Mouse (Mus musculus) urinary bladder, postnatal 36 days (tissue): ENCODE results near the gene Mrps2.

ENCODE experiments used
- DNase-seq, 2 experiments: peaks; one replicate each; pipeline ENCODE4 v3.0.0; 2022; ENCODE audit warnings: low spot score in 2 of 2, mixed read lengths in 1 of 2

The Mrps2 gene

DNA sequence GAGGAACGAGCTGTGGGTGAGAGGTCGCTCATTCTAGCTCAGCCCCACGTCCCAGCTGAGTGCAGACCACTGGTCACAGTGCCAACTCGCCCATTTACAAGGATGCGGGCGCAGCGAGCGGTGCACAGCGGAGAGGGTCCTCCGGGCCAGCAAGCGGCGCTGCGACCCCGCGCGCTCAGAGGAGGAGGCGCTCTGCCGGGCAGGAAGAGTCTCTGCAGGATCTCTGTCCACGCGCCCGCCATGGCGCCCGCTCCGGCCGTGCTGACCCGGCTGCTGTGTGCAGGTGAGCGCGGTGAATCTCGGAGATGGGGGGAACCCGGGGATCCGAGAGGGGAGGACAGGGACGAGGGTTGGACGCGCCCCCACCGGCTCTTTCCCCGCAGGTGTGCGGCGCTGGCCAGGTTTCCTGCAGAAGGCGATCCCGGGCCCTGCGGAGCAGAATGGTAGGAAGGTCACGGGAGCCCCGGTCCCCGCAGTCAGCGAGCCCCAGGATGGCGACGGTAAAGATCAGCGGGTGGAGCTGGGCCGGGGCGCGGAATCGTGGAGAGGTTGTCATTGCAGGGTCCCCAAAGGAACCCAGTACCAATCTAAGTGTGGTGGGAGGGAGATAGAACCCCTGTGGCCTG, at the start of gene Mrps2:
Gene Mrps2, plus strand, starts transcription at position 207 of the 626 bp plus-strand sequence.
- peak; percentile 72 to 81 for DNase-seq

GRCm38 (mm10) chr2:28419898-28420297, 48.0 kb upstream of the Mrps2 start:
- DNase-seq, result peak; percentile 75 to 84

DNA sequence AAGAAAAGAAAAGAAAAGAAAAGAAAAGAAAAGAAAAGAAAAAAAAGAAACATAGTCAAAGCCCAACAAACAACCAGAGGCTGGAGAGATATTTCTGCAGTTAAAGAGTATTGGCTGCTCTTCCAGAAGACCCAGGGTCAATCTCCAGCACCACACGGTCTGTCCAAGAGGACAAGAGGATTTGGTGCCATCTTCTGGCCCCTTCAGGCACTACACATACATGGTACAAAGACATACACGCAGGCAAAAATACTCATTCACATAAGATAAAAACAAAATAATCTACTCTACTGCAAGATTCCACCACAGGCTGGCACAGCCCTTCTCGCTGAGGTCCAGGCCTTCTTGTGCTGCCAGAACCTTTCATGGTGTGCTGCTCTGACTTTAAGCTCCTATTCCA, 44.7 kb upstream of the Mrps2 start:
- no peak for DNase-seq

DNA sequence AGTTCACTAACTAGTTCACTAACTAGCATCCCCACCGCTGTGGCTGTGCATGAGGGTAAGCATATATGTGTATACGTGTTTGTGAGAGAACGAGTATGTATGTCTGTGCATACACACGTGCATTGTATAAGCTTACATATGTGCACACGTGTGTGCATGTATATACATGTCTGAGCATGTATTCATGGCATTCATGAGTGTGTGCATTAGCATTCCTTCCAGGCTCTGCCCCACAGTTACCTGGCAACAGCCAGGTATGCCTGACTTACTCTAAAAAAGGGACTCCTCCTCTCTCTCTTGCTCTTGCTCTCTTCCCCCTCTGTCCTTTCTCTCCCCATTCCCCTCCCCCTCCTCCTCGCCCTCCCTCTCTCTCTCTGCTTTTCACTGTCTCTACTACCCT, 40.6 kb upstream of the Mrps2 start:
- no peak for DNase-seq

DNA sequence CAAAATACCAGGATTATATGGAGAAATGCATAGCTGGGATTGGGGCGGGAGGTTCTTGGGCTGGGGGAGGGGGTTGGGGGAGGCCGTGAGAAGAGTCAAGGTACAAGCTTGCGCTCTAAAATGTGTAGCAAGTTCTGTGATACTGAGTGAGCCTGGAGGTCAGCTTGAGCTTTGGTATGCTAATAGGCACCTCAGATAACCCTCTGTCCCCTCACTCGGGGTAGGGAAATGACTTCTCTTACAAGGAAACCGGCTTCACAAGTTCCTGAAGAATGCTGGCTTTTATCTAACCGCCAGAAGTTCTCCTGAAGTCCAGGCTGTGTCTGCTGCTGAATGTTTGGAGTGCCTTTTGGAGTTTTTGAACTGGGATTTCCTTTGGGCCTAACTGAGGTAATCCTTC, 37.0 kb upstream of the Mrps2 start:
- no peak for DNase-seq

DNA sequence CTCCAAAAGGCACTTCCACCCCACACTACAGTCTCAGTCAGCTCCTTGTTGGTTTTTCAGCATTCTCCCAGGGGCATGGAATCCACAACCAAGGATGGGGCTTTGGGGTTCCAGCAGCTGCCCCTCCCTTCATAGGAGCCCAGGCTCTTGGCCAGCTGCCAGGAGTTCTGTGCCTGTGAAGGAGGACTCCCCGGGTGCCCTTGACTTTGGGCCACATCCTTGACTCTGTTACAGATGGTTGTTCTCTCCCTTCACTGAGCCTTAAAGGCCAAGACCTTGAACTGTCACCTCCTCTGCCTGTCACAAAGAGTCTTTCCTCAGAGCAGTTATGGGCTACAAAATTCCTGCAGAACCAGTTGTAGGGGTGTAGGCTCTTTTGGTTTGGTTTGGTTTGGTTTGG, 35.1 kb upstream of the Mrps2 start:
- no peak for DNase-seq

- no peak for DNase-seq
Observed at GRCm38 (mm10) chr2:28433512-28433911, 34.4 kb upstream of the Mrps2 start.

GRCm38 (mm10) chr2:28435401-28435800, 32.5 kb upstream of the Mrps2 start:
- no peak for DNase-seq

DNA sequence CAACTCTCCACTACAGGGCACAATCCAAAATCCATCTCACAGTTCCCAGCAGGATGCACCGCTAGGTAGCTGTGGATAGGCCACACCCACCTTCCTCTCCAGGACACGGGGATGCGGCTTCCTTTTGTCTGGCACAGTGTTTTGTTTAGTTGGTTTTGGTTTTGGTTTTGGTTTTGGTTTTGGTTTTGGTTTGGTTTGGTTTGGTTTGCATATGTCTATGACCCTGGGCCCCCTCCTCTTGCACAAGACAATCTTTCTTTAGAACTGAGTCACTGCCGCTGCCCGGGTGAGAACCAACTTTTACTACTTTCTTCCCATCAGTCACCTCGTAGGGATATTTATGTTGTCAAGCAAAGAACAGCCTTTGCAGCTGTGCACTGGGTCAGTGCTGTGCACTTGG, 27.0 kb upstream of the Mrps2 start:
- no peak for DNase-seq

DNA sequence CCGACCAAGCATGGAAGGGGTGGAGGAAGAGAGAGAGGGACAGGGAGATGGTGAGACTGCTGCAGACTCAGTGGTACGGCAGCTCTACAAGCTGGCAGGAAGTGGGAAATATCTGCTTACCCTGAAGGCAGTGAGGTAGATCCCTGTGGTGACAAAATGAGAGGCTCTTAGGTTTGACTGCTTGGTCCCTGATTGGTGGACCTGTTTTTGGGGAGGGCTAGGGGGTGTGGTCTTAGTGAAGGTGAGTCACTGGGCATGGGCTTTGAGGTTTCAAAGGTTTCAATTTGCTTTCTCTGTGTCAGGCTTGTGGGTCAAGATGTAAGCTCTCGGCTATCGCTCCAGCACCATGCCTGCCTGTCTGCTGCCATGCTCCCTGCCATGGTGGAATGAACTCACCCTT, 22.8 kb upstream of the Mrps2 start:
- no peak for DNase-seq

GRCm38 (mm10) chr2:28446181-28446514, 21.7 kb upstream of the Mrps2 start:
- no peak for DNase-seq

DNA sequence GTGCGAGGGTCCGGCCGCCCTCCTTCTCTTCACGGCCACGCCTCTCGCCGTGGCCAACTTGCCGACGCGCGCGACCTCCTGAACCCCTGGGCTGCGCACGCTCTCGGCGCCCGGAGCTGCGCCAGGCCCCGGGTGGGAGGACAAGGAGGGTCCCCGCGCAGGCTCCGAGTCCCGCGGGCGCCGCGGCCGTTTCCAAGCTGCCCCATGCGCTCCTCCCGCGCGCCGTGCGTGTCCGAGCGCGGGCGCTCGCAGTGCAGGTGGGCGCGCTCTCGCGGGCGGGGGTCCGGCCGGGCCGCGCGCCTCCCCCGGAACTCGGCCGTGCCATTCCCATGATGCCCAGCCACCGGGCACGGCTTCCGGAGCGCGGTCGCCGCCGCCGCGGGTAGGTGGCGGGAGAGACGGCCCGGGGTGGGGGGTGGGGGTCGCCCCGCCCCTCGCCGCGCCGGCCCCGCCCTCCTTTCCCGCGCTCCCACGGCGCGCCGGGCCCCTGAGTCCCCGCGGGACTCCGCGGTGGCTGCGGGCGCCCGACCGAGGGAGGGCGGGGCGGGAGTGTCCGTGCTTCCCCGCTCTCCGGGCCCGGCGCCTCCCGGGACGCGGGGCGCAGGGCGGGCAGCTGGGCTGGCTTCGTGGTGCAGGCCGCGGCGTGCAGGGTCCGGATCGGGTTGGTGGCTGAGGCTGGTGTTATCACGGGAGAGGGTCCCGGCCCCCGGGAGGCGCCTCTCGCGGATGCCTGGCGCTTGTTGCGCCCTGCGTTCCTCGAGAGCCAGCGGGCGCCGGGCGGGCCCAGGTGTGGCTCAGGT, 21.2 kb upstream of the Mrps2 start, which contains the start of gene Ppp1r26:
Gene Ppp1r26, plus strand, starts transcription at position 286 of the 800 bp plus-strand sequence.
- DNase-seq, result peak in 1 of 2 experiments; percentile 23

DNA sequence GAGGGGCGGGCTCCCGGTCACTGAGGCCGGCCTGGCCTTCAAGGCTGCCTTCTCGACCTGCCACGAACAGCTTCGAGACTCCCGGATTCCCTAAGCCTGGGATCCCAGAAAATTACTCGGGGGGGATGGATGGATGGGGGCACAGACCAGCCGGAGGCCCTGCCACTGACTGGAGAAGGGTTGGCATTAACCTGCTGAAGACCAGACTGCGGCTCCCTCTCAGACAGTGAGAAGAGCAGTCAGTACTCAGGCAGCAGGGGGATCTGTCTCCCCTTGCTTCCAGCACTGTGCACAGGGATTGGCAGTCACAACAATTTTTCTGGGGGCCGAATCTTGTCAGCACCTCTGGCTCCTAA, 20.6 kb upstream of the Mrps2 start:
- DNase-seq, result no peak

DNA sequence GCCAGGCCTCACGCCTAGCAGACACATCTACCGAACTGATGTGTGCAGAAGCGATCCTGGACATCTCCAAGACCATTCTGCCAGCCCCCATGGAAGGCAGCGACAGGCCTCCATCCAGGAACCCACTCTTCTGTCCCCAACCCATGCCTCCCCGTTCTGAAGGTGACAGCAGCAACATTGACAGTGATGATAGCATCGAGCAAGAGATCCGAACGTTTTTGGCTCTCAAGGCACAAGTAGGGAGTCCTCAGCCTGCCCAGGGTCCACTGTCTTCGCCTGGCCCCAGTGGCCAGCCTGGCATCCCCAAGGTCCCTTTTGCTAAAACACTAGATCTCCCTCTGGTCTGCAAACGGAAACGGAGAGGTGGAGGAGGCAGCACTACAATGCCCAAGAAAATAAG, 16.2 kb upstream of the Mrps2 start:
- no peak for DNase-seq

- no peak for DNase-seq
Observed at GRCm38 (mm10) chr2:28453539-28453938, 14.3 kb upstream of the Mrps2 start.

DNA sequence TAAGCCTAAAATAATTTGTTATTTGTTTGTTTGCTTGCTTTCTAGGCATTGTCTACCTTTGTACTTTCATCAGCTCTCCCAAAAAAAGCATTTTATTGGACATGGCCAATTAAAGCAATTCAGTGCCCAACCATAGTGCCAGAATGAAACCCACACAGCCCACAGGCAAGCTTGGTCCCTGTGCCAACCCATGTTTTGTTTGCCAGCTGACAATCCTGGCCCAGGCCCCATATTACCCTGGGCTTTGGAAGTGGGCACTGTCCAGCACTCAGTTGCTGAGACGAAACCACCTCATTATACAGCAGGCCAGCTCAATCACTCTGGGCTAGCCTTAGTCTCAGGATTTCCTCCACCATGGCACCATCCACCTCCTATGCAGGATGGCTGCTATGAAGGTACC, 11.2 kb upstream of the Mrps2 start:
- no peak for DNase-seq

DNA sequence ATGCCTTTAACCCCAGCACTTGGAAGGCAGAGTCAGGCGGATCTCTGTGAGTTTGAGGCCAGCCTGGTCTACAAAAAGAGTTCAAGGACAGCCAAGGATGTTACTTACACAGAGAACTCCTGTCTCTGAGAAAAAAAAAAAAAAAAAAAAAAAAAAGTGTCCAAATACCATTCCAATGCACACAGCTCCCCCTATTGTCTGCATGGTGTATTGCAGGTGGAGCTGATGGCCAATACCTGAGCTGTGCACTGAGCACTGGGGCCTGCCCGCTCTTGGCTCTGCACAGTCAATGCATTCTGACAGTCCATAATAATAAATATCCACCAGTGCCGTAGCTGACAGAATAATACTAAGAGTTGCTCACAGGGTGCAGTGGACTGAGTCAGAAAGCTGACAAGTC, 3.9 kb upstream of the Mrps2 start:
- DNase-seq, result peak; percentile 16 to 45

DNA sequence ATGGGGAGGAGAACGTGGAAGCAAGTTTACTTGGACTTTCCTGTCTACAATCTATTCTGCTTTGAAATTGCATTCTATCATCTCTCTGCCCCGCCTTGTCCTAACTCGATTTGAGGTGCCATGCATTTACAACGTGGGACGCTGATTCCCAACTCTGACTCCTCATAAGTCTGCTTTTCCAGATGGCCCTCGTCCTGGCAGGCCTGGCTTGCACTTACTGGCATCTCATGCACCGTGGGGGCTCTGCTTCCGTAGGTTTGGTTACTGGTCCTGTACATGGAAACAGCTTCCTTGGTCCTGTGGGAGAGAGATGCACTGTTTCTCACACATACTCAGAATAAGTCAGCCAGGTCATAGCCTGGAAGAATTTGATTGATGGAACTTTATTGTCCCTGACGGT, 2.9 kb upstream of the Mrps2 start:
- DNase-seq, result no peak

DNA sequence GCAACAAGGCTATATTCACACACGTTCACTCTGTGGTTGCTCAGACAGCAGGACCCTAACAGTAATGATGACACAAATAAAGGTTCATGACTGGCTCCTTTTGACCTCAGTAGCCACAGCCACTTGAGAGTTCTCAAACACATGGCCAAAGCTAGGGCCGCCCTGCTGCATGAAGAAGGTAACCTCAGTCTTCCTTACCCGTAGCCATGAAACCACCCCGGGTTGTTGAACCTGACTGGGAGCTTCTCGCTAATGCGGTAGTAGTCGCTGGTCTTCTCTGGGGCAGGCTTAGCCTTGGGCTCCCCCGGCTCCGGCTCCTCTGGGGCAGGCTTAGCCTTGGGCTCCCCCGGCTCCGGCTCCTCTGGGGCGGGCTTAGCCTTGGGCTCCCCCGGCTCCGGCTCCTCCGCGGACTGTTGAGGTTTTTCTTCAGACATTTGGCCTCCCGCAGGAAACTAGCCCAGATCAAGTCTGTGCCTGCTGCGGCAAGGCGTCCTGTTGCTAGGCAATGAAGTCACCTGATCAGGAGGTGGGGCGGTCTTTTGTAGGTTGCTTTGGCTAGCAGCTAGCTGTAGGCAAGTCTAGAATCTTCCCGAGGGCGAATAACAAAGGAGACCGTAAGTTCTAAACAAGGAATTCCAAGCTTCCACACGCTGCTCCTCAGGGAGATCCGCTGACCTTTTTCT, 1.9 kb upstream of the Mrps2 start, which contains the start of gene 1700007K13Rik:
Gene 1700007K13Rik, minus strand, starts transcription at position 497 of the 683 bp plus-strand sequence.
- DNase-seq, result peak; percentile 69 to 79

- DNase-seq, result no peak
Observed at GRCm38 (mm10) chr2:28468486-28469225, 790 bp downstream of the Mrps2 start.

DNA sequence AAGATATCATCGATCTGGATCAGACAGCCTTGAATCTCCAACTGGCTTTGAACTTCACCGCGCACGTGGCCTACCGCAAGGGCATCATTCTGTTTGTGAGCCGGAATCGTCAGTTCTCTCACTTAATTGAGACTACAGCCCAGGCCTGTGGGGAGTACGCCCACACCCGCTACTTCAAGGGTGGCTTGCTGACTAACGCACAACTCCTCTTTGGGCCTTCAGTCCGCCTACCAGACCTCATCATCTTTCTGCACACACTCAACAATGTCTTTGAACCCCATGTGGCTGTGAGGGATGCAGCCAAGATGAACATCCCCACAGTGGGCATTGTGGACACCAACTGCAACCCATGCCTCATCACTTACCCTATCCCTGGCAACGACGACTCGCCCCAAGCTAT, 1.6 kb downstream of the Mrps2 start:
- DNase-seq, result no peak

GRCm38 (mm10) chr2:28470591-28470990, 2.7 kb downstream of the Mrps2 start:
- DNase-seq, result no peak
